Mouse (Mus musculus) cerebellum, postnatal 25 days (tissue): ENCODE results near the gene Dnaaf5.

Experiments
- DNase-seq, 2 experiments: peaks; one replicate each; pipeline ENCODE4 v3.0.0; 2021; ENCODE audit warnings: mixed read lengths in 2 of 2

Dnaaf5 gene

GRCm38 (mm10) chr5:139199995-139200769, 50.2 kb downstream of the Dnaaf5 start, which contains the start of gene Sun1:
Gene Sun1, plus strand, starts transcription at chr5:139200637.
- DNase-seq = peak; percentile 99

- no peak for DNase-seq
These were observed 50.9 kb downstream of the Dnaaf5 start for GRCm38 (mm10) chr5:139200770-139201569.

- DNase-seq = no peak
These were observed 52.1 kb downstream of the Dnaaf5 start for GRCm38 (mm10) chr5:139202127-139202526.

GRCm38 (mm10) chr5:139203312-139203711, 53.3 kb downstream of the Dnaaf5 start:
- no peak for DNase-seq

- no peak for DNase-seq
These were observed 56.1 kb downstream of the Dnaaf5 start for GRCm38 (mm10) chr5:139206081-139206480.

- DNase-seq = no peak
These were observed 56.5 kb downstream of the Dnaaf5 start for GRCm38 (mm10) chr5:139206525-139206924.

- no peak for DNase-seq
These were observed 58.2 kb downstream of the Dnaaf5 start for GRCm38 (mm10) chr5:139208183-139208582.

- peak; percentile 66 to 76 for DNase-seq
These were observed 59.1 kb downstream of the Dnaaf5 start for GRCm38 (mm10) chr5:139208871-139209684.

GRCm38 (mm10) chr5:139209685-139210026, 59.6 kb downstream of the Dnaaf5 start:
- no peak for DNase-seq

- peak; percentile 30 to 54 for DNase-seq
These were observed 61.8 kb downstream of the Dnaaf5 start for GRCm38 (mm10) chr5:139211737-139212385.

- no peak for DNase-seq
These were observed 64.3 kb downstream of the Dnaaf5 start for GRCm38 (mm10) chr5:139214298-139214697.

GRCm38 (mm10) chr5:139215184-139215583, 65.2 kb downstream of the Dnaaf5 start:
- no peak for DNase-seq

- no peak for DNase-seq
These were observed 66.1 kb downstream of the Dnaaf5 start for GRCm38 (mm10) chr5:139216121-139216520.

GRCm38 (mm10) chr5:139216774-139217173, 66.8 kb downstream of the Dnaaf5 start:
- no peak for DNase-seq

GRCm38 (mm10) chr5:139220006-139220515, 70.0 kb downstream of the Dnaaf5 start:
- no peak for DNase-seq

GRCm38 (mm10) chr5:139220610-139221009, 70.6 kb downstream of the Dnaaf5 start:
- DNase-seq = no peak

GRCm38 (mm10) chr5:139223331-139223730, 73.3 kb downstream of the Dnaaf5 start:
- DNase-seq = no peak

- no peak for DNase-seq
These were observed 77.2 kb downstream of the Dnaaf5 start for GRCm38 (mm10) chr5:139227236-139227635.

GRCm38 (mm10) chr5:139227645-139228044, 77.6 kb downstream of the Dnaaf5 start:
- no peak for DNase-seq

- DNase-seq = no peak
These were observed 78.3 kb downstream of the Dnaaf5 start for GRCm38 (mm10) chr5:139228318-139228717.

GRCm38 (mm10) chr5:139229716-139230115, 79.7 kb downstream of the Dnaaf5 start:
- DNase-seq = no peak

GRCm38 (mm10) chr5:139232083-139232482, 82.1 kb downstream of the Dnaaf5 start:
- DNase-seq = no peak
